Mouse (Mus musculus): ENCODE data around the gene Brpf3.

- TF ChIP-seq POLR2A (IDR thresholded peaks at IDR 0.05; ENCODE audit: borderline replicate concordance, low read depth, low read length) = no peak
- no peak for TF ChIP-seq CTCF (IDR thresholded peaks at IDR 0.05; ENCODE audit: low read depth, low read length)
These were observed 19.4 kb upstream of the Brpf3 start for GRCm38 (mm10) chr17:28781290-28782045.
